Mouse (Mus musculus): ENCODE data around the gene Wnt11.

Gene Wnt11

DNA sequence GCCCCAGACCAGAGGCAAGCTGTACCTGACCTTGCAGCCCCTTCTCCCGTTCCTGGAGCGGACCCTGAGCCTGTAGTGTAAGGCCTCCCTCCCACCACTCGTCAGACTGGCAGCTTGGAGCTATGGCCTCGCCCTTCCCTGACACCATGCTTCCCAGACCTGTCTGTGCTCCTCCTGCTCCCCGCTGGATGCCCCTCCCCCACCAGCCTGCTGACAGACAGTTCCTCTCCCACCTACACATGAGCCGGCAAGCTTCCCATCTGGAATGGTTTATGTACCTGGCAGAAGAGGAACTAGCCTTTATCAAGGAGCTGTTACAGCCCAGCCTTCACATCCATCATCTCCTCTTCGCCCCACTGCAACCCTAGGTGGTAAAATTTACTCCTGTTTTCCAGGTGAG lies 6.0 kb upstream of the Wnt11 start:
- no peak for DNase-seq (ENCODE audit: low spot score)

DNA sequence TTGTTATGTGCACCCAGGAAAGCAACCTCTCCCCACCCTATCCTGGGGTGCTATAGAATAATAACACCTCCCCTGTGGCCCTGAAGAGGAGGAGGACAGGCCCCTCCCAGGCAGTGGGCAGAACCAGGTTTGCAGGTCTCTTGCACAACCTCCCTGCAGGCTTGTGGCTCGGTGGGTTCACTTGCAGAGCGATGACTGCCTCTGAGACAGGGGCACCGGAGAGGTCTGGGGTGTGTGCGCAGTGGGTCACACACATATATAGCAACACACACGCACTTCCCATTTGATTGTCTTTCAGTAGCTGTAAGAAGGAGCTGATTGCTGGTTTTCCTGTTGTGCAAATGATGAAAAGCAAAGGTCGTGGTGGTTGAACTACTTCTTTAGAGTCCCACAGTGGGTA lies 3.6 kb upstream of the Wnt11 start:
- DNase-seq (ENCODE audit: low spot score): no peak

DNA sequence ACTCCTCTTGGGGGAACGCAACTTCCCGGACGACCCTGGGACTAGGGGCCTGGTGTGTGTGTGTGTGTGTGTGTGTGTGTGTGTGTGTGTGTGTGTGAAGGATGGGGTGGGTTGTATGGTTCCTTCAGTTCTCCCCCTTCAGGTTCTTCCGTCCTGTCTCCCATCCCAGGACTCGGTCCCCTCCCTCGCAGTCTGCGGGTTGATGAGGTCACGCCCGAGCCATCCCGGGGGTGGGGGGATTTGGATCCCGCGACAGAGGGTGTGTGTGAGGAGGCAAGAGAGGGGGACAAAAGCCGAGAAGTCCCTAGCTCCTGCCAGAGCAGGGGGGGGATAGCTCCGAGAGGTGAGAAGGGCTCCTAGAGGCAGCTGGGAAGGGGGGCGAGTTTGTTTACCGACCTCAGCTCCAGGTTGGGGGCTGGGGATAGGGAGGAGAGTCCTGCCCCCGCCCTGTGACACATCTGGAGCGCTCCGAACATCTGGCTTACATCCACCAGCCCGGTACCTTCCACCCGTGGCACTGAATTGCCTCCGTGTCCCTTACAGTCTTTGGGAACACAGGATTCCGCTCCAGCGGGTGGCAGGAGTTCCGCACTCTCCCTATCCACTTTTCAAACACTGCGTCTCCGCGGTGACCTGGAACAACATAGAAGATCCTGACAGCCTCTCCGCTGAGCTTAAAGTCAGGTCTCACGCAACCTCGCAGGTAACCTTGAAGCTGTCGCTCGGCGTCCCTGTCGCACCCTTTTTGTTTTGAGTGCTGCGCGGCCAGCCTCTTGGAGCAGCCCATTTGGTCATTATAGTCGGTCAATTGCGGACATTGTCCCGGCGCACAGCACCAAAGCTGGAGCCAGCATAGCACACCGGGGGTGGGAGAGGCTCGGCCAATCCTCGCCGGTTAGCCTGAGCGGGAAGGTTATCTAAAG lies 868 bp downstream of the Wnt11 start:
- DNase-seq (ENCODE audit: low spot score): no peak

DNA sequence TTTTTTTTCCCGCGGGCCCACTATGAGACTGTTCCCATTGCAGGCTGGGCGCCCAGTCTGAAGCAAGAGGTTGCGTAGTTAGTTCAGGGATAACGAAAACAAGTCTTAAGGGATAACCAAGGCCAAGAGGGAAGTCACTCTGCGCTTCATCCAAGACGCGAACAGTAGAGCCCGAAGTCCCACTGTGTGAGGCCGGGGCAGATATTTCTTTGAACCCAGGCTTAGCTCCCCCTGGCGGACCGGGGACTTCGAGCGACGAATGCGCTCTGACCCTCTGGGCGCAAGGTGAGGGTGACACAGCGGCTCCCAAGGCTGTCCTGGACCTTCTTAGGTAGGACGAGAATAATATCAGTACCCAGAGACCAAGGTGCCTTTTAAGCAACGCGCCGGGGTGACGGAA lies 1.7 kb downstream of the Wnt11 start:
- no peak for DNase-seq (ENCODE audit: low spot score)

DNA sequence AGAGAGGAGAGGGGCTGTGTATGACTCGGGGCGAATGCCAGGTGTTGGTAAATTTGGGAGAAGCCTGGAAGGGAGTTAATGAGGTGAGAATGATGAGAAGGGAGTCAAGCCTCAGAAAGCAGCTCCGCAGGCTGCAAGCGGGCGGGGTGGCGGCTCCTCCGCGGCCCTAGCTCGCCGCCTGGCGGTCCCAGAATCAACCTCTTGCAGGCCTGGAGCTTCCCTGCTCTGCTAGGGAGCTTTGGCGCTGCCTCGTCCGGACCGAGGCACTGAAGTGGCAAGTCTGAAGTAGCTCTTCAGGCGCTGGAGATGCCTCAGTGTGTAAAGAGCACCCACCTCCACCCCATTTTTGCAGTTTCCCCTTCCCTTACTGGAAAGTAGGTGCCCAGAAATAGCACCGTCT lies 3.0 kb downstream of the Wnt11 start:
- no peak for DNase-seq (ENCODE audit: low spot score)

DNA sequence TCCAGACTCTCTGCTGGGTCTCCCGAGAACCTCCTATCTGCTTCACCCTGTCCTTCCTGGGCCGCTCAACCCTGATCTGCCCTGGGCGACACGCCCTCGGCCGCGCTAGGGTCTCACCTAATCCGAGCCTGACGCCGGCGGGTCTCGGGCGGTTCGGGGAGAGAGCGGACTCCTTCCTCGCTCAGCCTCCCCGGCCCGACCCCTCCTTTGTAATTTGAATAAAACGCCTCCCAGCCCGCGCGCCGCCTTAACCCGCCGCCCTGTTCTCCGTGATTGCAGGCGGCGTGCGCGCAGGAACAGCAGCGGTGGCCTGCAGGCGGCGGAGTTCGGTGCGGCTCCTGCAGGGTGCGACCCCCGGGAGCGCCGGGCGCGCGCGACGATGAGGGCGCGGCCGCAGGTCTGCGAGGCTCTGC lies 3.8 kb downstream of the Wnt11 start:
- DNase-seq (ENCODE audit: low spot score): no peak

DNA sequence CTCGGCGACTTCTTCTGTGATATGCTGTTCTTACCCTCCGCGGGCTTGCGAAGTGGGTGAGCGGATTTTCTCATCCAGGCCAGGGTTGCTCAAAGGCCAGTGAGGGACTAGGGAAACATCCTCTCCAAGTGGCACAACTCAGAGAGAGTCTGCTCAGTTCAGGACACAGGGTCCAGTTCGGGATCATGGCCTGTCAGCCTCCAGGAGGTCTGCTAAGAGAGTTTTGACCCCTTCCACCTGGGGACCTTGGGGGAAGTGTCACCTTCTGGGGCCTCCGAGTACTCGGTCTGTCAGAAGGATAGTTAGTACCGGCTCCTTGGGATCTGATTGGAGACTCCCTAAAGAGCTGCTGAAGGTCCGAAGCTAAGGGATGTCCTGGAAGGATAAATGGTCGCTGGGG lies 4.4 kb downstream of the Wnt11 start:
- no peak for DNase-seq (ENCODE audit: low spot score)

DNA sequence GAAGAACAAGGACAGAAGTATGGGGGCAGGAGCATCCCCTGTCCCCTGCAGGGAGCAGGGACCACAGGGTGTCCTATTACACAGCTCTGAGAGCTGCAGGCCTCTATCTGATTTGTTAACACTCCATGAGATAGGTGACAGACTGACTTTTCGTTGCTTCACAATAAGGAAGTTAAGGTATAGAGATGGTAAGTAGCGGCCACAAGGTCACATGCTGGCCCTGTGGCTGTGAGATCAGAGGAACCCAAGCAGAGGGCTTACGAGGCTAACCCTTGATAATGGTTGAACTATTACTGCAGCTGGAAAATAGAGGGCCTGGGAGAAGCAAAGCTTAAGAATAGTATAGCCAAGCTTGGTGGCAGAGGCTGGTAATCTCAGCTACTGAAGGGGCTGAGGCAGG lies 5.9 kb downstream of the Wnt11 start:
- no peak for DNase-seq (ENCODE audit: low spot score)

DNA sequence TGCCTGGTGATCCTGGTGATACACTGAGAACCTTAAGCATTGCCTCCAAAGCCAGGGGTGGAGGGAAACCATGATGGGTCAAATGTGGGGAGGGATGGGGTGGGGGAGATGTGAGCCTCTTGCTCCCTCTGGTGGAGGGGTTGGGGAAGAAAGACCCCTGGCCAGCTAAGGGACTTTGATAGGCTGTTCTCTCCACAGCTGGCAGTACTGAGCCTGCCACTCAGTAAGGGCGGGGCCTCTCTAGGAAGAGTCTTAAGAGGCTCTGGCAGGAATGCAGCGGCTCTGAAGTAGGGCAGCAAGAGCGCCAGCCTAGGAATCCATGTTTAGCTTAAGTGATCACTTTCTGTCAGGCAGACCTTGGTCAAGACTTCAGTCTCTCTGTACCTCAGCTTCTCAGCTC lies 6.9 kb downstream of the Wnt11 start:
- no peak for DNase-seq (ENCODE audit: low spot score)

DNA sequence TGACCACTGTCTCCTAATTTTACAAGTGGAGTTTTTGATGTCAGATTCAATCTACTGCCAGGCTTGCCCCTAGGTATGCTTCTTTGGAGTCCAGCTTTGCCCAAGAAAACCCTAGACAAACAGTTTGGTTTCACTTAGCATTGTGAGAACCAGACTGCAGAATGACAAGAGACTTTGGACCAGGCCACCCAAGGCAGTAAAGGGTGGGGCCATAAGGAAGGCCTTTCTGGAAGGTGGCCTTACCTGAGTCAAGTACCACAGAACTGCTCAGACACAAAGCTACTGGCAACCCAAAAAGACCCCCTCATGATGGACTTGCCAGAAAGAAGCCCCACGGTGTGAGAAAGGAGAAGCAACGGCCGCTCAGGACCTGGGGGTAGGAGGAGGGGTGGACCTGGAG lies 8.1 kb downstream of the Wnt11 start:
- DNase-seq (ENCODE audit: low spot score): no peak

DNA sequence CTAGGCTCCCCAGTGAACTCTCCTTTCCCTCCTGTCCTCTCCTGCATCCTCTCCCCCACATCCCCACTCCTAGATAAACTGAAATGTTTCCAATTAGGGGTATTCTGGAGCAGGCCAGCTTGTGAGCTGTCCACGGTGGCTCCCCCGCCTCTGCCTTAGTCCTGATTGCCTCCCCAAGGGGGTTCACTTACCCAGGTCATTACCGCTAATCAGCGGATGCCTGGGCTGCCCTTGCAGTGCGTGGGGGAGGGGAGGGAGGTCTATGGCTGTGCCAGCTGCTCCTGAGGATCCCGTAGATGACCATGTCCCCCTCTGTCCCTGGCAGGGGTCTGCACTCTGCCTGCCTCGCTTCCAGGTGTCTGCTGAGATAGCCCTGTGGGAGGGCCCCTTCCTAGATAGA lies 8.7 kb downstream of the Wnt11 start:
- no peak for DNase-seq (ENCODE audit: low spot score)

DNA sequence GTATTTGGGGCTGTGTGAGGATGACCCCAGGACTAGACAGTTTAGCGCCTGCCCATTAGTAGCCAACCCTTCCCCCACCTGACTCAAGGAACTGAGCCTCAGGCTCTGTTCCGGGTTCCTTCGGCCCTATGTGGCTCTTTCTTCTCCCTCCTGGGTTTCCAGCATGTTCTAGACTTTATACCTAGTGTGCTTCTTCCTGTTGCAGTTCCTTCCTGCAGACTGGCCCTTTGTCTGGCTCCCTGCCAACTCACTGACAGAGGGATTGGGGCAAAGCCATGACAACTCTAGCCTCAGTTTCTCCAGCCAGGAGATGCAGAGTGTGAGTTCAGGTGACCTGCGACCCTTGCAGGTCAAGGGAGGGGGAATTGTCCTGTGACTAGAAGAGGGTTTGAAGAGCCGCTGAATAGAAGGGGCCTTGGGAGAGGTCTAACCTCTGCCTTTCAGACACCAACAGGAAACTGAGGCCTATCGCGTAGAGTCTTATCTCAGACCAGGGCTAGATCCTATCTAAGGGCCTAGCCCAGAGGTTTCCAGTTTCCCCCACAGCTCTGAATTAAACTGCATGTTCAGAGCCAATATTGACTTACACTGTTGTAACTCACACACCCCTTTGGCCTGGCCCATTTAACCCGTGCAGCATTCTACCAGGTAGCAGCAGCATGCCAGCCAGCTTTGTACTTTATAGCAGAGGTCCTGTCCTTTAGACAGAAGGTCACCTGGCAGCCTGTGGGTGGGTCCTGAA lies 14.2 kb downstream of the Wnt11 start:
- no peak for DNase-seq (ENCODE audit: low spot score)

DNA sequence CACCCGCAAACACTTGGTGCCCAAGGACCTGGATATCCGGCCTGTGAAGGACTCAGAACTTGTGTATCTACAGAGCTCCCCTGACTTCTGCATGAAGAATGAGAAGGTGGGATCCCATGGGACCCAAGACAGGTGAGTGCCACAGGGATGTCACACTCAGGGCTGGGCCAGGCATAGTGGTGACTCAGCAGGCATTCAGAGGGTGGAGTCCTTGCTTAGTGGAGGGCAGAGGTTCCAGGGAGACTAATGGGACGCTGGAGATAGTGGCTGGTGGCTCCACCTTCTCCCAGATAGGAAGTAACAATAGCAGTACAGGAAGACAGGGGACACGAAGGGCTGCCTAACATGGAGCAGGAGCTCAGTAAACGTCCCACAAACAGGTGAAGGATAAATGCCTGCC lies 15.5 kb downstream of the Wnt11 start:
- DNase-seq (ENCODE audit: low spot score): no peak

DNA sequence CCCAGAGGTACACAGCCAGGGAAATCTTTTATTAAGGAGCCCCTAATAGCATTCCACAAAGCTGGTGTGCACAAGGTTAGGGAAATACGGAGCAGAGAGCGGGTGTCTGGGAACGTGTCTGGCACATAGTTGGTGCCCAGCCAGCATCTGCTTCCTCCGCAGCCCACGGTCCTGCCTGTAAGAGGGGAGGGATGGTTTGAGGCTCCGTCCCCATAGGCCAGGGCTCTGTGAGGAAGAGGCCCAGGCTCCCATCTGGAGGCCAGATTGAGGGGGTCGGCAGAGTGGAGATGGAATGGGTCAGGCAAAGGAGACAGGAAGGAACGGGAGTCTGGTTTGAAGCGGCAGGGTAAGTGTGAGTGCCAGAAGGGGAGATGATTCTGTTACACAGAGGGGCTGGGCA lies 16.3 kb downstream of the Wnt11 start:
- DNase-seq (ENCODE audit: low spot score): no peak

DNA sequence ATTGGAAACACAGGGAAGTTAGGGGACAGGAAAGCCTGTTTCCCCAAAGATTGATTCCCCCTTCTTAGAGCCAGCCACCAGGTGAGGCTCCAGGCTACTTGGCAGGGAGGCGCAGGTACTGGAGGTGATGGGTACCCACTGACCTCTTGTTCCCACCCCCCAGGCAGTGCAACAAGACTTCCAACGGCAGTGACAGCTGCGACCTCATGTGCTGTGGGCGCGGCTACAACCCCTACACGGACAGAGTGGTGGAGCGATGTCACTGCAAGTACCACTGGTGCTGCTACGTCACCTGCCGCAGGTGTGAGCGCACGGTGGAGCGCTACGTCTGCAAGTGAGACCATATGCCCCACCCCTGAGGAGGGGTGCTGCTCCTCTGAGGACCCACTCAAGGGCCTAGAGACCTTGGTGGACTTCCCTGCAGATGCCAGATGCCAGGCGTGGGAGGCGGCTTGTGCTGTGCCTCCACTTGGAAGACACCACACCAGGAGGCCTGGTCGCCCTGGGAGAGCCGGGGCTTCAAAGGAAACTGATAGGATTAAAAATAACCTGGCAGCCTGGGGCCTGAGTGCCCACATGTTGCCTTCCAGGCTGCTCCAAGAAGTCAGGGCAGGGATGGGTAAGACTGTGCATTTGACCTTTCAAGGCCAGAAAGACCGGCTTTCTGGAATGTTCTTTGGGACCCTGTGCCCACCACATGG lies 18.2 kb downstream of the Wnt11 start:
- no peak for DNase-seq (ENCODE audit: low spot score)

DNA sequence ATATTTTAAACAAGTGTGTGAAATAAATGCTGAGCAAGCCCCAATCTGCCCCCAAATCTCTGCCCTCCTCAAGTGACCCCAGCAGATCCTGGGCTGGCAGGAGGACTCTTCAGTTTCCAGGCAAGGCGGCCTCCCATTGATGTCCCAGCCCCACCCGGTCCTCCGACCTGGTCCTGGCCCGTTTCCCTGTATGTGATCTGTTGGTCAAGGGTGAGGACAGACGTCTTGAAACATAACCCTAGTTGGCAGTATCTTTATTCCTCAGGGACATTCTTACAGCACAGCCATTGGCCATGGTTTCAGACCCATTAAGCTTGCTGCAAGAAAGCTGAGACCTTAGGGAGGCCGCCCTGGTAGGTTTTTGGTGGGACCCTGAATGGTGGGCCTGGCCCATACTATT lies 18.9 kb downstream of the Wnt11 start:
- no peak for DNase-seq (ENCODE audit: low spot score)

DNA sequence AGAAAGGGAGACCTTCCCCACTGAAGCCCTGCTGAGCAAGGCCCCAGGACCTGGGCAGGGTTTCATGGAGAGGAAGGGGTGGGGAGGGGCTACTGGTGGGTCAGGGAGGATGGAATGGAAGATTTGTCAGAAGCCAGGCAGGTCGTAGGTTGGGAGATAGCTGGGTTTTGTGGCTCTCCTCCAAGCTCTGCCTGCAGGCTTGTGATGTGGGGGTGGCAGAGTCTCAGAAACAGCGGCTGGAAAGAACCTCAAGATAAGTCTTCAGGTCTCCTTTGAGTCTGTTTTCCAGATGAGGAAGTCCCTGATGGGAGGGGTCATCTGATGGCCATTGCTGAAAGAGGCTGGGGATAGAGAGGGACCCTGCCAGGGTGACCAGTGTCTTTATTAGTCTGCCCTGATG lies 20.5 kb downstream of the Wnt11 start:
- DNase-seq (ENCODE audit: low spot score): no peak

DNA sequence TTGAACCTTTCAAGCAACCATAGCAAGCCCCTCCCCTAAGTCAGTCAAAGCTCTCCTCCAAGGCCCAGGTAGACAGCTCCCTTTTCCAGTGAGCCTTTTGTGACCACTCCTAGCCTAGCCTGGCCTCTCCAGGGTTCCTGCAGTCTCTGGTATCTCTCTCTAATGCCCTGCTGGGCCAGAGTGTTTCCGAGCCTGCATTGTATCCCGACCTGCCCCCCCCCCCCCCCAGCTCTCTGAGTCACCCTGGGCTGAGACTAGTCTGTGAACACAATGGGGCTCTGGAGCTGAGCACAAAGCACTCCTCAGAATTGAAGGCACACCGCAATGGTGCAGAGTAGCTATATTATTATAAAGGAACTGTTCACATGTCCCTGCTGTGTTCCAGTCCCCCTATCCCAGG lies 21.2 kb downstream of the Wnt11 start:
- DNase-seq (ENCODE audit: low spot score): no peak

DNA sequence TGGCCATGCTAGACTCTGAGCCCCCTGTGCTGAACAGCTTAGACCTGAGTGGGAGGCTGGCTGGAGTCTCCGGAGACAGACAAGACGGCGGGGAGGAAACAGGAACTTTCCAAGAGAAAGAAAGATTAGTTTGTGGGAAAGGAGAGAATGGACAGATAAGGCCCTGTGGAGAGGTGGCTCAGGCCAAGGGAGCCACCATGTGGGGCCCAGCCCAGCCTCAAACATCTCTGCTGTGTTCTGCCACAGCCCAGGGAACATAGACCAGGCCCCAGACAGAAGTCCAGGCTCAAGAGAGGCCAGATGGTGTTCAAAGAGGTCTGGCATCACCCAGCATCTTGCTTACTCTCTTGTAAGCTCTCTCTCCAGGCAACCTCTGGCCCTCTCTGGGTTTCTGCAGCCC lies 22.2 kb downstream of the Wnt11 start:
- DNase-seq (ENCODE audit: low spot score): no peak

DNA sequence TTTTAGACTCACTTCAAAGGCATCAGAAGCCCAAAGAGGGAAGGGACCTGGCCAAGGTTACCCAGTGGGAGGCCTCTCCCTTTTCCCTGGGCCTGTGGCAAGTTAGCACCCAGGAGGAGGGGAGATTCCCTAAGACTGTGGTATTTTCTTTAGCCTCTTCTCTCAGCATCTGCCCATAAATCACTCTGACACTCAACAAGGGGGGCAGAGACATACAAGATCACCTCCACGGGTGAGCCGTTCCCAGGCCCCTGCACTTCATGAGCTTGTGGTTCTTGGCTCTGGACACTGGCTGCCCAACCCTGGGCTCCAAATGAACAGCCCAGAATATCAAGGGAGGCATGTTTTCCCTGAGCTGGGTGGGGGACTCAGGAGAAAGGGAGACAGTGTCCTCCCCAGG lies 26.1 kb downstream of the Wnt11 start:
- DNase-seq (ENCODE audit: low spot score): no peak

DNA sequence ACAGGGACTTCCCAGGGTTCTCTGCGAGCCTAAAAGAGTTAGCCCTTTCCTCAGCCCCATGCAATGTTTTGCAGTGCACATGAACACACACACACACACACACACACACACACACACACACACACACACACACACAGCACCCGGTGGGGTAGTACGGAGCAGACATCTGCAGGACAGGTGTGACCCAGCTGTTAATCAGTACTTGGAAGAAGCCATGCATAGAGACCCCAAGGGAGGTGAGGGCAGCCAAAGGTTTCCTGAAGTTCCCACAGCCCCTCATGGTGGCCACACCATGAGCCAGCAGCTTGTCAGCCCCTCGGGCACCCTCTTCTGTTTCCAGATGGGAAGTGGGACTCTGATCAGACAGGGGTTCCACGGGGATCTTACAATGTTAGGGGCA lies 28.1 kb downstream of the Wnt11 start:
- no peak for DNase-seq (ENCODE audit: low spot score)

DNA sequence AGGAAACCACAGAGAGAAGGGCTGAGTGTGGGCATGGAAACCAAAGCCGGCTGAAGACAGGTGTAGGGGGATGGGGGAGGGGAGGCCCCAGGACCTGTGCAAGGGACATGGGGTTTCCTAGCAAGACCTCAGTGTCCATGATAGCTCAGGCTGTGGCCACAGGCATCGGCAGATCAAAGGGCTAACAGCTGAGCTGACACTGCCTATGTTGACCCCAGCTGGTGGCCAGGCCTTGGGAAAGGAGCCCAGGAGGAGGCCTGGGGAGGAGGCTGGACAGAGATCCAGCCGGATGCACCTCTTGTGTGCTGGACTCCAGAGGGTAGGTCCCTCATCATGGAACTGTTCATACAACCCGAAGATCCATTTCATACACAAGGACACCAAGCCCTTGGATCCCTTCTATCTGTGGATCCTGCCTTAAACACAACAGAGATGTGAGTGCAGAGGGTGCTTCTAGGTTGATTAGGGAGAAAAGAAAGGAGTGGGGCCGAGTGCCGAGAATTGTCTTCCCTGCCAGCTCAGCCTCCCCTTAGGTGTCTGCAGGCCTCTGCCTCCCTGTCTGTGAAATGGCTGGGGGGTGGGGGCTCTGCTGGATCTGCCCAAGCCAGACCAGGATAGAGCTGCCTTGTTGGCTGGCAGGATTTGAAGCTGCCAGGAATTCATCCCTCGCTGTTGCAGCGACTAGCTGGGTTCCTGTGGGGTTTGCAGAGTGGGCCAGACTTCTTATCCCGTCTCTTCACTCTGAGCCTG lies 29.2 kb downstream of the Wnt11 start:
- no peak for DNase-seq (ENCODE audit: low spot score)
